Mouse (Mus musculus) hindbrain, embryonic 16.5 days (tissue): ENCODE results near the gene Elp4. TPM values are rescaled to one million over a fixed set of nuclear protein-coding genes. Genes with fewer than 3 reads are reported as not detected.
A peak's percentile ranks its signal among the peaks of the same experiment; 100 is the strongest.

Experiments
- ATAC-seq: fragments of 200-750 bp; cut with Nextera tagmentation; 2 replicates; pipeline ENCODE4 v1.8.0; 2017; ENCODE audit warnings: moderate TSS enrichment, moderate library complexity
- H3K27ac ChIP-seq: fragments of 300-500 bp; sonication (generic); 2 replicates; pipeline ENCODE4 v1.5.1; 2014; ENCODE audit warnings: low read depth, mild to moderate bottlenecking, control low read depth, low read length, moderate library complexity
- H3K27me3 ChIP-seq: fragments of 300-500 bp; sonication (generic); replicated peaks from 2 replicates; pipeline ENCODE4 v1.6.1; 2014; ENCODE audit warnings: low read length; ENCODE audit not compliant: control insufficient read depth, insufficient read depth
- H3K36me3 ChIP-seq: fragments of 300-500 bp; sonication (generic); 2 replicates; pipeline ENCODE4 v1.6.1; 2014; ENCODE audit warnings: mild to moderate bottlenecking, low read length, moderate library complexity, mixed read lengths; ENCODE audit not compliant: control insufficient read depth, insufficient read depth
- H3K4me1 ChIP-seq: fragments of 300-500 bp; sonication (generic); 2 replicates; pipeline ENCODE4 v1.6.1; 2014; ENCODE audit warnings: low read depth, low read length; ENCODE audit not compliant: control insufficient read depth, insufficient read depth
- H3K4me2 ChIP-seq: fragments of 300-500 bp; sonication (generic); 2 replicates; pipeline ENCODE4 v1.6.1; 2014; ENCODE audit warnings: mild to moderate bottlenecking, low read length, control low read depth, moderate library complexity
- H3K4me3 ChIP-seq: fragments of 300-500 bp; sonication (generic); 2 replicates; pipeline ENCODE4 v1.5.1; 2014; ENCODE audit warnings: mild to moderate bottlenecking, low read length, control low read depth, moderate library complexity
- H3K9ac ChIP-seq: fragments of 300-500 bp; sonication (generic); 2 replicates; pipeline ENCODE4 v1.6.1; 2014; ENCODE audit warnings: low read depth, mild to moderate bottlenecking, control low read depth, low read length, moderate library complexity
- H3K9me3 ChIP-seq: fragments of 300-500 bp; sonication (generic); 2 replicates; pipeline ENCODE4 v1.6.1; 2014; ENCODE audit warnings: mild to moderate bottlenecking, low read length, moderate library complexity; ENCODE audit not compliant: control insufficient read depth
- WGBS: fragments of 180-500 bp; shearing (Covaris S2); extraction: QIAGEN DNeasy Blood & Tissue Kit; methylation state at CpG from one replicate; pipeline ENCODE4 v1.1.7; 2014; 5-methylcytosine and 5-hydroxymethylcytosine counted together
- polyA plus RNA-seq: library from polyadenylated mRNA; unstranded; fragments of >200 nt; fragmentation: Nextera tagmentation; extraction: Ambion mirVana; gene quantifications from 2 replicates; pipeline ENCODE4 v1.2.1, GENCODE M21; 2015

Elp4 gene
- polyA plus RNA-seq, 1 experiment from 2014 or later, result 42.2 TPM

DNA sequence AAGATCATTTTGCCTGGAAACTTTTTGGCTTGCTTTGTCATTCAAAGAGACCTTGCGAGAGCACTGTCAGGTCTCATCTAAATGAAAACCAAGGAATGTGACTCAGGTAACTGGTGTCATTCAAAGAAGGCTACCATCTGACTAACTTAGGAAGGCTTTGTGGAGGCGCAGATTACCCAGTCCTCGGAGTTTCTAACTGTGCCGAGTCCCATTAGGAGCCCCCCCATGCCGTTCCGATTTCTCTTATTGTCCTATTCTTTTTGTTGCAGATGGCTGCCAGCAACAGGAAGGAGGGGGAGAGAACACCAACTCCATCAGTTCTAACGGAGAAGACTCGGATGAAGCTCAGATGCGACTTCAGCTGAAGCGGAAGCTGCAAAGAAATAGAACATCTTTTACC lies 213.1 kb downstream of the Elp4 start:
- peaks cover 9% of the 10 kb centered on the region for H3K4me1 ChIP-seq
- H3K36me3 ChIP-seq, result no peaks in the 10 kb centered on the region
- WGBS, result 15% methylated on average over 10 of the region's 10 CpGs
- H3K27ac ChIP-seq, result no peak overlapping the region
- peaks cover 33% of the 10 kb centered on the region for H3K27me3 ChIP-seq
- no peak overlapping the region for H3K4me2 ChIP-seq
- H3K9me3 ChIP-seq, result no peaks in the 10 kb centered on the region
- no peak overlapping the region for H3K9ac ChIP-seq
- H3K4me3 ChIP-seq, result no peak overlapping the region
- no peak for ATAC-seq

GRCm38 (mm10) chr2:105689771-105690639 lies 214.4 kb downstream of the Elp4 start:
- peaks cover 9% of the 10 kb centered on the region for H3K4me1 ChIP-seq
- peak overlapping the region; percentile 53 for H3K4me2 ChIP-seq
- H3K36me3 ChIP-seq, result no peaks in the 10 kb centered on the region
- H3K4me3 ChIP-seq, result peak overlapping the region; percentile 1; the same call in 1 of the 2 replicates
- H3K27ac ChIP-seq, result peak overlapping the region; percentile 52
- no peaks in the 10 kb centered on the region for H3K9me3 ChIP-seq
- WGBS, result 4% methylated on average over 28 of the region's 28 CpGs
- peak overlapping the region; percentile 4 for H3K9ac ChIP-seq
- peak; percentile 75 for ATAC-seq
- H3K27me3 ChIP-seq, result peaks cover 39% of the 10 kb centered on the region

- WGBS, result 0% methylated on average over 15 of the region's 15 CpGs
- peak; percentile 18; the same call in 1 of the 2 replicates for ATAC-seq
- Histone ChIP-seq H3K9me3 (no peaks in the 10 kb centered on the region), H3K4me1 (peaks cover 9% of the 10 kb centered on the region), H3K27me3 (peaks cover 43% of the 10 kb centered on the region), H3K4me3 (peak overlapping the region; percentile 17; the same call in 1 of the 2 replicates), H3K4me2 (peak overlapping the region; percentile 53), H3K27ac (no peak overlapping the region; the same call in 1 of the 2 replicates), H3K9ac (no peak overlapping the region), H3K36me3 (no peaks in the 10 kb centered on the region)
Measured at GRCm38 (mm10) chr2:105689304-105689770, 215.0 kb downstream of the Elp4 start.

DNA sequence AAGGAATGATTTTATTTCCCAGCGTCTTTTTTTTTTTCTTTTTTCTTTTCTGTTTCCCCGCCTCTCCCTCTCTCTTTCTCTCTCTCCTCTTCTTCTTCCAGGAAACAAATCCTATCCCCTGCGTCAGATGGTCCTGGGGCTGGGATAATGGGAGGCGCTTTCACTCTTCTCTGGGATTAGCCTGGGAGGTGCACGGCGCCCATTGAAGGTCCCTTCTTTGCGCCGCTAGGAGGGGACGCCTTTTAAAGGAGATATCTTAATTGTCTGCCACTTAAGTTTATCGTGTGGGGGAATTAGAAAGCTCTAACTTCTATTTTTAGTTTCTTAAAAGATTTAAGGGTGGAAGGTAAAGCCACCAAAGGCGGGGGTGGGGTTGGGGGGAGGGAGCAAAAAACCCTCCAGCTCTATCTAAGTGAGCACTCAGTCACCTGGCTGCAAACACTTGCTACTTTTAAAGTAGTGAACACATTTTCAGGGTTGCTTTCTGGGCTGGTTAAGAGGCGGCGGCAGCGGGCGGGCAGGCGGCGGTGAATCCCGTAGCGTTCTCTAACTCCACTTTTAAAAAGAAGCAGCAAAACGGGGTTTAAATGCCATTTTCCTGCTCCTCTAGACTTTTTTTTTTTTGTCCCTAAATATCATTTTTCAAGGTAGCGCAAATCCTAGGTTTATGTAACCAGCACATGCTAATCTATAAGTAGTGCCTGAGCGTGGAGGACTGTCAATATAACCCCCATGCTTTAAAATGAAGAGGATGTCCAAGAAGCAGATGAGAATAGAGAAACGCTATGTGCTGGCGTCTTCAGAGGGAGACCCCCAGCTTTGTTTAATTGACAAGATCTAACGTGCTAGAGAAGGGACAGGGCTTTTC lies 215.7 kb downstream of the Elp4 start:
- no peaks in the 10 kb centered on the region for H3K36me3 ChIP-seq
- peak overlapping the region; percentile 19; the same call in 1 of the 2 replicates for H3K4me3 ChIP-seq
- H3K4me2 ChIP-seq, result peak overlapping the region; percentile 53
- peaks cover 9% of the 10 kb centered on the region for H3K4me1 ChIP-seq
- 2% methylated on average over 25 of the region's 25 CpGs for WGBS
- ATAC-seq, result no peak
- H3K9ac ChIP-seq, result no peak overlapping the region
- H3K27ac ChIP-seq, result no peak overlapping the region; the same call in 1 of the 2 replicates
- H3K27me3 ChIP-seq, result peaks cover 45% of the 10 kb centered on the region
- H3K9me3 ChIP-seq, result no peaks in the 10 kb centered on the region

- Histone ChIP-seq H3K9me3 (no peaks in the 10 kb centered on the region), H3K4me2 (peak overlapping the region; percentile 53), H3K4me1 (peaks cover 9% of the 10 kb centered on the region), H3K27ac (peak overlapping the region; percentile 57; the same call in 1 of the 2 replicates), H3K4me3 (peak overlapping the region; percentile 19; the same call in 1 of the 2 replicates), H3K27me3 (peaks cover 44% of the 10 kb centered on the region), H3K36me3 (no peaks in the 10 kb centered on the region), H3K9ac (peak overlapping the region; percentile 41; the same call in 1 of the 2 replicates)
- no peak for ATAC-seq
- WGBS, result 5% methylated on average over 17 of the region's 17 CpGs
Measured at GRCm38 (mm10) chr2:105688011-105688410, 216.4 kb downstream of the Elp4 start.

DNA sequence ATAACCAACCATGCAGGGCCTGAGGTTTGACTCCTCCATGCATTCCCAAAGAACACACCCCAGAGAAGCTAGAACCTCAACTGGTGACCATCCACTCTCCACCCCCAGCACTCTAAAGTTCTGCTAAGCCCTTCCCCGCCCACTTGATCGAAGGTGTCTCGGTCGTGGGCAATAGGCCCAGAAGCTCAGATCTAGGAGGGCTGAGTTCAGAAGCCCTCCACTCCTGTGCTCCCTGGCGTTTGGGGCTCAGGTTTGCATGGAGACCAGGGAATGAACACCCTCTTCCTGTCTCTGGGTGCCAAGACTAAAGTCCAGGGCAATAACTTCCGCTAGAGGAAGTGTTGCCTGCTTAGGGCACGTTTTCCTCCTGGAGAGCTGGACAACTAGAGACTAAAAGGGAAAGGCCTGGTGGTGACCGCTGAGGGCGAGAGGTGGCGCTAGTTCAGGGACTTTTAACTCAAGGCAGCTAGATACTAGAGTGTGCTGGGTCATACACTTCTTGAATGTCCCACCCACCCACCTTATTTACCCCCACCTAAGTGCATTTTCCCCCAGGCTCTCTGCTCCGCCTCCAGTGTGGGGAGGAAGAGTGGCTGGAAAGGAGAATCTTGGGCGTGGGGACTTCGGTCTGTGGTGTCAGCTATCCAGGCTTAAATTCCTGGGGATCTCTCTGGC lies 216.9 kb downstream of the Elp4 start:
- Histone ChIP-seq H3K4me3 (no peak overlapping the region), H3K4me1 (peaks cover 9% of the 10 kb centered on the region), H3K36me3 (no peaks in the 10 kb centered on the region), H3K27ac (peak overlapping the region; percentile 61), H3K9me3 (no peaks in the 10 kb centered on the region), H3K27me3 (peaks cover 40% of the 10 kb centered on the region), H3K4me2 (peak overlapping the region; percentile 53), H3K9ac (peak overlapping the region; percentile 41; the same call in 1 of the 2 replicates)
- ATAC-seq, result peak; percentile 61
- 15% methylated on average over 13 of the region's 13 CpGs for WGBS

DNA sequence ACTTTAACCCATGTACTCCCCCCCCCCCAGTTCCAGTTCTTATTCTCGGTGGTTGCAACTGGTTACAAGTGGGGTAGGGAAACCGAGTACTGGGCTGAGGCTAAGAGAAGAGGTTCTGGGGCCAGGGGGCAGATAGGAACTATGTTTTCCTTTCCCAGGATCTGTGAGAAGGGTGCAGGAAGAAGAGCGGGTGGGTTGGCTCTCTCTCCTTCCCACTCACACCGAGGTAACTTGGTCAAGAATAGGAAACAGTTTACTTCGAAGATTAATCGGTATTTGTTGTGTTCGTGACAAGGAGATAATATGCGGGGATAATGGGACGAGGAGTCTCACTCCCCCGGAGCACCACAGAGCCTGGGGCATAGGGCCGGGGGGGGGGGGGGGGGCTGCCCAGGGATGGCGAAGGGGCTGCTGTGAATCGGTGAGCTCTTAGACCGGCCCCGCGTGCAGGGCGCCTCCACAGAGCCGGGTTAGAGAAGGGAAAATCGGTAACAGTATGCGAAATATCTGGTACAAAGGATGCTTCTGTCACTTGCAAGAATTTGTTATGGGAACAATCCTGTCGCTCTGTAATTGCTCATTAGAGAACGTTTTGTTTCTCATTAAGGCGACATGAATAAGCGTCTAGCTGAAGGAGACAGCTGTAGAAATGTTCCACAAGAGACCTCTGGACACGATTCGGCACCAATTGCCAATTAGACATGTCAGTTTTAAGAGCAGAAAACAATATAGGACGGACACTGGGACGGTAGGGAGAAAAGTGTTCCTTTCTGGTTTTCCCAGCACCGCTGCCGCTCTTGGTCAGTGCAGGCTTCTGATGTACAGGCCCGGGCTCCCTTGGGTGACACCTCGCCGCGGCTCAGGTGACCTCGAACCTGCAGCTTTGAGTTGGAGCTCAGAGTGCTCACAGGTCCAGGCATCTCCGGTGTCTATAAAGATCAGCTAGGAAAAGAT lies 217.7 kb downstream of the Elp4 start:
- H3K9me3 ChIP-seq, result no peaks in the 10 kb centered on the region
- no peak for ATAC-seq
- H3K9ac ChIP-seq, result no peak overlapping the region
- H3K36me3 ChIP-seq, result no peaks in the 10 kb centered on the region
- WGBS, result 6% methylated on average over 36 of the region's 36 CpGs
- peak overlapping the region; percentile 1; the same call in 1 of the 2 replicates for H3K4me3 ChIP-seq
- peaks cover 33% of the 10 kb centered on the region for H3K27me3 ChIP-seq
- H3K4me1 ChIP-seq, result peaks cover 12% of the 10 kb centered on the region
- peak overlapping the region; percentile 31 for H3K4me2 ChIP-seq
- H3K27ac ChIP-seq, result peak overlapping the region; percentile 61

DNA sequence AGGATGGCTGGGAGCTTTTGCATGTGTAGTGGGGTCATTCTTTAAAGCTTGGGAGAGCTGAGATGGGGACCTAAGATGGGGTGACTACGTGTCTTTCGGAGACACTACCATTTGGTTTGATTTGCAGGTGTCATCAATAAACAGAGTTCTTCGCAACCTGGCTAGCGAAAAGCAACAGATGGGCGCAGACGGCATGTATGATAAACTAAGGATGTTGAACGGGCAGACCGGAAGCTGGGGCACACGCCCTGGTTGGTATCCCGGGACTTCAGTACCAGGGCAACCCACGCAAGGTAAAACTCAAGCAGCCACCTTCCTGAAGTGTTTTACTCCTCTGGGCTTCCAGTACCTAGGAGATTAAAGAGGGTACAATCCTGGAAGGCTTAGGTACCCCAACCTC lies 218.7 kb downstream of the Elp4 start:
- peaks cover 34% of the 10 kb centered on the region for H3K27me3 ChIP-seq
- no peak overlapping the region for H3K27ac ChIP-seq
- no peaks in the 10 kb centered on the region for H3K36me3 ChIP-seq
- H3K9ac ChIP-seq, result no peak overlapping the region
- ATAC-seq, result no peak
- WGBS, result 38% methylated on average over 11 of the region's 11 CpGs
- H3K4me2 ChIP-seq, result no peak overlapping the region
- H3K9me3 ChIP-seq, result no peaks in the 10 kb centered on the region
- peaks cover 12% of the 10 kb centered on the region for H3K4me1 ChIP-seq
- H3K4me3 ChIP-seq, result no peak overlapping the region
